Mouse (Mus musculus): Measurements from ENCODE around the gene Cypt15. TPM values are rescaled to one million over a fixed set of nuclear protein-coding genes. Genes with fewer than 3 reads are reported as not detected.
"Not testable (repeated sequence)": the region's sequence is repeated elsewhere in the genome, so short reads cannot be mapped to it uniquely, and the experiment has no call there.

The Cypt15 gene
- not detected in 2 replicates for polyA plus RNA-seq (2016; fragmentation: Nextera tagmentation; extraction: Ambion mirVana)

GRCm38 (mm10) chrX:39345967-39346366, at the start of gene Cypt15:
Cypt15 (plus strand) TSS chrX:39346267.
- H3K9ac ChIP-seq; H3K4me3 ChIP-seq; H3K27me3 ChIP-seq (replicated peaks); H3K4me1 ChIP-seq; H3K4me2 ChIP-seq; ATAC-seq; H3K27ac ChIP-seq; H3K9me3 ChIP-seq (replicated peaks); H3K36me3 ChIP-seq: not testable (repeated sequence)
- 50% methylated on average over 1 of the region's 1 CpGs for WGBS (ENCODE audit: insufficient replicate concordance)

DNA sequence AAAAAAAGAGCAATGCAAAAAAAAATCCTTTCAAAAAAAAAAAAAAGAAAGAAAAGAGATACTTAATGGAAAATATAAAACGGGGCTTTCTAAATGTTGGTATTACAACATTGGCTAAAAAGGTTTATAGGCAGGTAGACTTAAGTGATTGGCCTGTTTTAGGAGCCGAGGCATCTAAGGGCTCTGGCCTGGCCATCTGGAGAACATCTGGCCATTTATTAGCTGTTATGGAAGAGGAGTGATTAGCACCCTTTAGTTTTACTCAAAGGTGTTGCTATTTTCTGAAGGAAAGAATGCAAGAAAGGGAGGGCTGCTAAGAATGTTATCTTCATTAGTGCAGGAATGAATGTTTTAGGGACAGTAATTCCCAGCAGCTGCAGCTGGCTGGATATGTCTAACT, 24.9 kb downstream of the Cypt15 start:
- Histone ChIP-seq H3K4me1 (no peaks in the 10 kb centered on the region), H3K36me3 (no peaks in the 10 kb centered on the region), H3K4me3 (no peak overlapping the region), H3K9me3 (replicated peaks) (no peaks in the 10 kb centered on the region), H3K27me3 (replicated peaks) (no peaks in the 10 kb centered on the region), H3K4me2 (no peak overlapping the region), H3K9ac (no peak overlapping the region), H3K27ac (no peak overlapping the region)
- ATAC-seq = no peak
- WGBS (ENCODE audit: insufficient replicate concordance) = 50% methylated on average over 2 of the region's 2 CpGs

GRCm38 (mm10) chrX:39378830-39379229, 32.8 kb downstream of the Cypt15 start:
- Histone ChIP-seq H3K27me3 (replicated peaks) (no peaks in the 10 kb centered on the region), H3K9ac (no peak overlapping the region), H3K27ac (no peak overlapping the region), H3K36me3 (no peaks in the 10 kb centered on the region), H3K4me3 (no peak overlapping the region), H3K4me2 (no peak overlapping the region), H3K4me1 (no peaks in the 10 kb centered on the region), H3K9me3 (replicated peaks) (no peaks in the 10 kb centered on the region)
- WGBS (ENCODE audit: insufficient replicate concordance) = 47% methylated on average over 2 of the region's 2 CpGs
- ATAC-seq = no peak

DNA sequence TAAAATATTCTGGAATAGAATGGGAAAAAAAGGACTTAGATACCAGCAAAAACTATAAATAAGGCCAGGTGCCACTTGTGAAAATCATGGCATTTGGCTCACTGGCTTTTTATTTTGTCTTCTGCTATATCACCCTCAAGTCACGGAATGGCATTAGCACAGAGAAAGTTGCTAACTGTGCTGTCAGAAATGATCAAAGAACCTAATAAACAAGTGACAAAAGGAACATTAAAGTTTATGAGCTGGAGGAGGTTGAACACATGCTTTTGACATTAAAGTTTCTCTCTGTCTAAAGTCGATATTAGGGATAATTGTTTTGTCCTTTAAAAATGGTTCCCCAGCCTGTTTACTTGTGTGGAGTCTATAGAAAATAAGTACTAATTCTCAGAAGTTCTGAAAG, 37.7 kb downstream of the Cypt15 start:
- 53% methylated on average over 2 of the region's 2 CpGs for WGBS (ENCODE audit: insufficient replicate concordance)
- H3K4me1 ChIP-seq = no peaks in the 10 kb centered on the region
- ATAC-seq = no peak
- no peak overlapping the region for H3K27ac ChIP-seq
- no peak overlapping the region for H3K4me3 ChIP-seq
- H3K36me3 ChIP-seq = no peaks in the 10 kb centered on the region
- no peaks in the 10 kb centered on the region for H3K27me3 ChIP-seq (replicated peaks)
- H3K9ac ChIP-seq = no peak overlapping the region
- H3K4me2 ChIP-seq = no peak overlapping the region
- H3K9me3 ChIP-seq (replicated peaks) = no peaks in the 10 kb centered on the region
